Mouse (Mus musculus) common myeloid progenitor, adult 5-6 weeks (primary cell): ENCODE measurements around the gene Cnnm3. TPM values are rescaled to one million over a fixed set of nuclear protein-coding genes. Genes with fewer than 3 reads are reported as not detected.

Experiments
- ATAC-seq: replicated peaks from 2 replicates; pipeline ENCODE4 v1.8.0; 2016; ENCODE audit warnings: low read depth, mild to moderate bottlenecking, moderate TSS enrichment, inconsistent platforms; ENCODE audit not compliant: poor library complexity, severe bottlenecking
- total RNA-seq: library from RNA; stranded (forward); fragments of 200-1000, 187-1606 nt; gene quantifications from 2 replicates; pipeline ENCODE4 v1.2.3, GENCODE M21; 2017

Cnnm3 gene
- total RNA-seq, 1 experiment from 2014 or later: 15.5 TPM

DNA sequence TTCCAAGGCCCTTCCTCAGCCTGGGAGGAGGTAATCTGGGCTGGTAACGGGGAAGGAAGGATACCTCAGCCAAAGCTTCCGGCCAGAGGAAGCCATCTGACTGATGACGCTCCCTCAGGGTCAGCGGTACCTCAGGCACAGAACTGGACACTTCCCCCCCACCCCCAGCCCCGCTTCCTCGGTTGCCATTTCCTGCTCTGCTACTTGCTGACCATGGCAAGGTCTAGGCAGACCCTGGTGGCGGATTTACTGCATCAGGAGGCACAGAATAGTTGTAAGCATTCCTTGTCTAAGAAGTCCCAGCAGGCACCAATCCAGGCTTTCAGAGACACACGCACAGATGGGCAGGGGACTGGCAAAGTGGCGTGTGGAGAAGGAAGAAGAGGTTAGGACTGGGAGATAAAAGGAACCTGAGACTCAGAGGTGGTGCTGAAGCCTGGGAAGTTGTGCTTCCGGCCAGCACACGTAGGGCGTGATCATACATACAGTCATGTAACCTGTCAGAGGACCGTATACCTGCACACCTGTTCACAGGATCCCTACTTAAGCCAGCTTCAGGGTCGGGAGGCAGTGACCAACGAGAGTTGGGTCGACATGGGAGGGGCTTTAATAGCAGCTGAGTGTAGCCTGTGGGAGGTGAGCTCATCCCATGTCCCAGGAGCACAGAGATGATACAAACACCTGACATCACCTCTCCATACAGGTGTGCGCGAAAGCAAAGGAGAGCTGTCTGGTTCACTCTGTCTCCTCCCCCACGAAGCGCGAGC is 43.1 kb downstream of the Cnnm3 start:
- ATAC-seq: no peak

GRCm38 (mm10) chr1:36555798-36556395 is 44.2 kb downstream of the Cnnm3 start:
- peak; percentile 4; the same call in 1 of the 2 replicates for ATAC-seq

DNA sequence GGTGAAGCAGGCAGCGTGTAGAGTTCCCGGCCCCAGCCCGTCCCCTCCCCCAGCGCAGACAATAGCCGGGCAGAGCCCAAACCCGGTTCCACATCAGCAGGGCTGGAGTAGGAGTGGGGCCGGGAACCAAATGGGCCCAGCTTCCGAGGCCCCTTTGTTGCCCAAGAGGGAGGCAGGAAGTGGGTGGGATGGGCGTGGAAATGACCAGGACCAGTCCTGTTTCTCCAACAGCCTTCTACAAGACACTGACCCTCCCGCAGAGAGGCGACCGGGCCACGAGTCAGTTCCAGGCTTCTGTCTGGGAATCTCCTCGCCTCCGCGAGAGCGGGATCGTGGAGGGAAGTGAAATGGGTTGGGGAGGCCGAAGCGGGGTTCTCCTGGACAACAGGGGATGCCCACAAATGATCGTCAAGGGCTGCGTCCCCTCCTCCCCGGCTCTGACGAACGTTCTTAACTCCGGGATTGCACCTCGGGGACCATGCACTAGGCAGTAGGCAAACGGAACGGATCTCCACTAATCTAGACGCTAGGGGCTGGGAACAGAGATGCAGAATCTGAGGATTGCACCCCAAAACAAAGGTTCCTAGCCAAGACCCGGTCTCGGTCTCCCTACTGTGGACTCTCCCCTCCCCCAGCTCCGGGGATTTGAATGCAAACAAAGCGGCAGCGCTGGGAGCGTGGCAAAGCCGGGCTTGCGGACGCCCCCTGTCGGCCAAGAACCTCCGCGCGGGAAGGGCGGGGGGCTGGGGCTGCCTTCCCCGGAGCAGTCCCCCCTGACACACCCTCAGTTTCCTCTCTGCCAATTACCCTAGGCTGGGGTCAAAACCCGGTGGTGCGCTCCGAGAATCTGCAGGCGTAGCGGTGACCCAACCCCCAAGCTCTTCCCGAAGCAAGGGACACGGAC is 45.1 kb downstream of the Cnnm3 start:
- ATAC-seq: peak; percentile 56

DNA sequence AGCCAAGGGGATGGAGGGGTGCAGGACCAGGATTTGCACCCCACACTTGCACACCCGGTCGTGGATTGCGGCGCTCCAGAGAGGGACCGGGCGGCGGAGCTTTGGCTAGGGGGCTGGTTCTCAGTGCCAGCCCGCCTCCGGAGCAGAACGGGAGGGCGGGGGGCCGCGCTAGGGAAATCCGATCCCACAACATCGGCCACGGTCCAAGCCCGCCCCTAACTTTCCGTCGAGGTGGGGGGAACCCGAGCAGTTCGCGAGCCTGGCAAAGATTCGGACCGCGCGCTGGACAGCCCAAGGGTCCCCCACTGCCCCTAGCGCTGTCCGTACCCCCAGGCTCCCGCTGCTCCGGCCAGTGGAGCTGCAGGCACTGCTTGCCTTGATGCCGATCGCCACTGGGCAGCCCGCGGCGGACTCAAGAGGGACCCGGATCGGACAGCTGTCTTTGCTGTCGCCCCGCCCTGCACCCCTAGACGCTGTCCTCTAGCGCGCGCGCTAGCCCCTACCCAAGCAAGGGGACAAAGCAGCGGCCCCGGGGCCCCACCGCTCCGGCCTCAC is 45.9 kb downstream of the Cnnm3 start:
- peak; percentile 9 for ATAC-seq

GRCm38 (mm10) chr1:36558031-36558993 is 46.6 kb downstream of the Cnnm3 start, which contains the start of gene Sema4c:
Sema4c (minus strand) TSS chr1:36558349.
- 0 out of 2 replicates have a peak, but pooled peaks have one; percentile 4 for ATAC-seq

DNA sequence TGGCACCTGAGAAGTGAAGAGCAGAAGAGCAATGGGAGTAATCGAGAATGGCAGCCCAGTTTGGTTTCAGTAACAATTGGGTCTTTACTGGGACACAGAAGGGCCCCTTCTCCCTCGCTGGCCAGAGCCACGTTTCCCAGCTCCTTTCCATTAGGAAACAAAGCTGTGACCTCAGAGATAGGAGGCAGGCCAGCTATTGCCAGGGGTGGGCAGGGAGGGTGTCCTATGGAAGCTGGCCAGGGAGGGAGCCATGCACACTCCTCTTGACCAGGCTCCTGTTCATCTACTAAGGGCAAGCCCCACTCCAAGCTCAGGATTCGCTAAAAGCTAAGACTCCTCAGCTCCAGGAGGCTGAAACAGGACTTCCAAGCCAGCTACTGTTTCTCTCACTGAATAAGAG is 47.6 kb downstream of the Cnnm3 start:
- no peak for ATAC-seq

- no peak for ATAC-seq
Measured at GRCm38 (mm10) chr1:36559888-36560287, 48.2 kb downstream of the Cnnm3 start.

GRCm38 (mm10) chr1:36560903-36561302 is 49.2 kb downstream of the Cnnm3 start:
- ATAC-seq: no peak

DNA sequence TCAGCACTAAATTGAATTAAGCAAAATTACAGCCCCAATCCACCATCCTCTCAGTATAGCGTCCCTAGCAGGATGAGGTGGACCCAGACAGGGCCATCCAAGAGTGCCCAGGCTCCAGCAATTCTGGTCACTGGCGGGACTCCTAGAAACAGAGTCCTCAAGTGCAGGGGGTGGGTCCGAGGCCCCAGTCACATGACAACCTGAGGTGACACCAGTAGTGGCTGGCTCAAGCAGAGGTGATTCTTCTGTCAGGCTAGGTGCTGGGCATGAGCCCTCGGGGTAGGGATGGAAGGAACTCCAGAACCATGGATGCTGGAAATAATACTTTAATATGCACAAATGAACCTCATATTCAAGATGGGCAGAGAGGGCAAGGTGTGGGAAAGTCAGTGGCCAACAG is 50.7 kb downstream of the Cnnm3 start:
- ATAC-seq: no peak

DNA sequence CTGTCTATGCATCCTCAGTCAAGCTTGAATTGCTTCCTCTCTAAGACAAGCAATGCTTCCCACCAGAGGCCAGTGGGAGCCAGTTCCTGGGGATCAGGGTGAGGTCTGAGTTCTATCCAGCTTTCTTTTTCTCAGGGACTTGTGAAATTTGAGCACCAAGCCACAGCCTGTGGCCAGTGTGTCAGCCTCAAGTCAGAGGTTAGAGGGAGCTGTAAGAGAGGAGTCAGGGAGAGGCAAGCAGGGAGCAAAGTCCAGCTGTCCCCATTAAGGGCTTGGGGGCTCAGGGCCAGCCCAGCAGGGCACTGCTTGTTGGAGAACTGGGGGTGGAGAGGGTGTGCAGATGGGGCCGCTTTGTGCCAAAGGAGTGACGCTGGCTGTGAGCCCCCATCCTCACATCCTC is 51.5 kb downstream of the Cnnm3 start:
- ATAC-seq: no peak

DNA sequence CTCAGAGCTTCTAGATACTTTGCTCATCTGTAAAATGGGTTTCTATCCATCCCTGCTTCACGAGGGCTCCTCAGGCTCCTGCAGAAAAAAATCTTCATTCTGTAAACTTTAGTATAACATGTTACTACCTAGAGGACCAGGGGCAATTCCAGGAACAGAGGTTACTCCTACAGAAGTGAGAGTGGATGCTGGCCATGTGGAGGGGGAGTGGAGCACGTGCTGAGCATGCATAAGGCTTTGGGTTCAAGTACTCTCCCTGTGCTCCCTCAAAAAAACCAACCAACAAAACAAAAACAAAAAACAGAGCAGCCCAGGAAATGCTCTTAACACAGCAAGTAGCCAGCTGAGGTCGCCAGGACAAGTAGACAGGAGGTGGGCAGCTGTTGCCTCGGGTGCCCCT is 52.0 kb downstream of the Cnnm3 start:
- no peak for ATAC-seq

- 0 out of 2 replicates have a peak, but pooled peaks have one; percentile 10 for ATAC-seq
Measured at GRCm38 (mm10) chr1:36564101-36564500, 52.4 kb downstream of the Cnnm3 start.

- peak; percentile 45 for ATAC-seq
Measured at GRCm38 (mm10) chr1:36566425-36566824, 54.8 kb downstream of the Cnnm3 start.

DNA sequence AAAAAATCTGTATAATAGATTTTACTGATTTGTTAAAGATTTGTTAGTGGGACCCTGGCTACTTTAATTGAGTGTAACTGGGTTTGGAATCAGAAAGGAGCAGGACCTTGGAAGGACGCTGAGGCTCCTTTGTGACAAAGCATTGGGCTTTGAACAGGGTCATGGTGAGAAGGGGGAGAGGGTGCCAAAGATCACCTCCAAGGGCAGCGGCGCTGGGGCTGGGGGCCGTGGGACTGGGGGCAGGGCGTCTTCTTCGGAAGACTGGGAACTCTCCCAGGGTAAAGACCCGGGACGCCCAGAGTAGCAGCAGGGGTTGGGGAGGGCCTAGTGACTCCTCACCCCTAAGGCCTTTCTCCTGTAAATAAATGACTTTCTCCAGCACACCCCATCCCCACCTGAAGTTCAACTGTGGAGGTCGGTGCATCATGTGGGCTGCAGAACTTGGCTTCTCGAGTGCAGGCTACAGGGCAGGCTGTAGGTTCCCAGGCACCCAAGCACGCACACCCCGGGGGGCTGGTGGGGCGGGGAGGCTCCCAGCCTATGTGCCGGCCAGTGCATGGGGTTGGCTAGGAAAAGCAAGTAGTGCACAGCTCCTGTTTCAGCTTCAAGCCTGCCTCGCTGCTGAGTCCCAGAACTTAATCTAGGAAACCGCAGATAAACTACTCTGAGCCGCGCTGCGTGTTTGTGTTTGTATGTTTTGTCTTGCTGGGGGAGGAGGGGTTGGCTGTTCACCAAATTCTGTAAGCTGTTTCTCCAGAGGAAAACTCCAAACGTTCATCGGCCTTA is 56.3 kb downstream of the Cnnm3 start:
- ATAC-seq: no peak

GRCm38 (mm10) chr1:36568776-36569175 is 57.1 kb downstream of the Cnnm3 start:
- no peak for ATAC-seq

- ATAC-seq: no peak
Measured at GRCm38 (mm10) chr1:36569694-36570276, 58.1 kb downstream of the Cnnm3 start.

DNA sequence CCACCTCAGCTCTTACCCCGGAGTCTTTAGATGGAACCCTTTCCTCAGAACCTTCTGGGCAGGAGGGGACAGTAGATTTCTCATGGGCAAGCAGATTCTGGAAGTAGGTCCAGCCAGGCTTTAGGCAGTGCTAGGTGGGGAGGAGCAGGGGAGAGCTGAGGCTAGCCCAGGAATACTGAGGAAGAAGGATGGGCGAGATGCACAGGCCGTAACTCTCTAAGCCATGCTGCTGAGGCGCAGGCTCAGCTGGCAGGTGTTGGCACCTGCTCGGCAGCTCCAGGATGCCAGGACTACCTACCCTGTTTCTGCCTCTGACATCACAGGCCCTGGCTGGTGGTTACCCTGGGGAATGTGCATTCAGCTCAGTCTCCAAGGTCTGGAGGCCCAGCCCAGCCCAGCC is 58.7 kb downstream of the Cnnm3 start:
- no peak for ATAC-seq

GRCm38 (mm10) chr1:36571627-36572026 is 60.0 kb downstream of the Cnnm3 start:
- ATAC-seq: peak; percentile 87
